Mouse (Mus musculus) liver, adult 2 months (tissue): Measurements from ENCODE around the gene Neurod1. TPM values are rescaled to one million over a fixed set of nuclear protein-coding genes. Genes with fewer than 3 reads are reported as not detected.

Experiments used
- DNase-seq: peaks from one replicate; pipeline ENCODE4 v3.0.0-alpha.2; 2011; ENCODE audit warnings: low read depth, low spot score; ENCODE audit errors: extremely low read depth
- H3K27ac ChIP-seq: fragments of 200-500 bp; replicated peaks from 2 replicates; pipeline ENCODE4 v1.5.1; 2012; ENCODE audit warnings: low read depth, mild to moderate bottlenecking, control low read depth, inconsistent platforms, low read length; ENCODE audit not compliant: insufficient read depth
- H3K27me3 ChIP-seq: fragments of 200-500 bp; 2 replicates; pipeline ENCODE4 v1.6.1; 2012; ENCODE audit warnings: mild to moderate bottlenecking, moderate library complexity, low read length, inconsistent platforms; ENCODE audit not compliant: control insufficient read depth, insufficient read depth
- H3K36me3 ChIP-seq: fragments of 200-500 bp; 2 replicates; pipeline ENCODE4 v1.6.1; 2012; ENCODE audit warnings: low read length, inconsistent platforms; ENCODE audit not compliant: control insufficient read depth, insufficient read depth
- H3K4me1 ChIP-seq: fragments of 200-500 bp; 2 replicates; pipeline ENCODE4 v1.6.1; 2011; ENCODE audit warnings: low read length; ENCODE audit not compliant: control insufficient read depth, insufficient read depth
- H3K4me3 ChIP-seq: fragments of 200-500 bp; 2 replicates; pipeline ENCODE4 v1.5.1; 2011; ENCODE audit warnings: low read depth, mild to moderate bottlenecking, control low read depth, low read length, moderate library complexity; ENCODE audit not compliant: insufficient read depth
- H3K79me2 ChIP-seq: fragments of 200-500 bp; 2 replicates; pipeline ENCODE4 v1.6.1; 2012; ENCODE audit warnings: inconsistent platforms, mild to moderate bottlenecking, low read length, moderate library complexity; ENCODE audit not compliant: control insufficient read depth, insufficient read depth
- H3K9ac ChIP-seq: fragments of 200-500 bp; 2 replicates; pipeline ENCODE4 v1.6.1; 2012; ENCODE audit warnings: low read depth, mild to moderate bottlenecking, control low read depth, inconsistent platforms, low read length
- CTCF ChIP-seq: fragments of 200-500 bp; IDR thresholded peaks from 2 replicates; pipeline ENCODE4 v1.5.1; 2011; ENCODE audit warnings: low read depth, low read length, control low read depth
- POLR2A ChIP-seq: fragments of 200-500 bp; IDR thresholded peaks from 2 replicates; pipeline ENCODE4 v1.6.1; 2011; ENCODE audit warnings: low read length, control low read depth; ENCODE audit not compliant: insufficient read depth; ENCODE audit errors: extremely low read depth
- WGBS: fragments of 180-500 bp; shearing (Covaris S2); methylation state at CpG from one replicate; pipeline ENCODE4 v1.1.7; 2018; 5-methylcytosine and 5-hydroxymethylcytosine counted together
- polyA plus RNA-seq: library from polyadenylated mRNA; depleted of rRNA; stranded (reverse); fragments of >200 nt; gene quantifications from 2 replicates; pipeline ENCODE4 v1.2.3, GENCODE M21; 2012
- total RNA-seq: library from RNA; depleted of rRNA; stranded (reverse); fragments of >200 nt; gene quantifications from 2 replicates; pipeline ENCODE4 v1.2.3, GENCODE M21; 2014

The Neurod1 gene
- total and polyA plus RNA-seq, 2 experiments = not detected

DNA sequence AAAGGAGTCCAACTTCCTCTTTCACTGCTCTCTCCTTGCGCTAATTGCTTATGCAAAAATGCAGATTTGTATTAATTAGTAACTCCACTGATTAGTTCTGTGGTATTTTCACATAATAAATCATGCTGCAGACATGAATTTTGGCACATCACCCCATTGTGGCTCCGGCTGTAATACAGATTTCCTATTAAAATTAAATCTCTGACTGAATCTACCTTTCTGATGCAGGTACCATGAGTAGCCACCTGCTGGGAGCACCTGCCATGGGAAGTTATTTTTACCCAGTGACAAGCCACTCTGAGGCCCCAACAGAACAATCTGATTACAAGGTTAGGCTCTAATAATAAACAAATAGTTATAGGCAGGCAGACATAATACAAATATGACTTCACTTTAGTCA is 5.3 kb upstream of the Neurod1 start:
- Histone ChIP-seq H3K9ac (no peak overlapping the region), H3K36me3 (no peaks in the 10 kb centered on the region), H3K4me1 (no peaks in the 10 kb centered on the region), H3K79me2 (no peaks in the 10 kb centered on the region), H3K27me3 (peaks cover 20% of the 10 kb centered on the region; the same call in 1 of the 2 replicates), H3K27ac (no peak overlapping the region), H3K4me3 (no peak overlapping the region)
- TF ChIP-seq CTCF (no peak), POLR2A (no peak)
- DNase-seq = no peak
- WGBS = 79% methylated on average over 2 of the region's 2 CpGs

GRCm38 (mm10) chr2:79460586-79460985 is 4.0 kb upstream of the Neurod1 start:
- 8% methylated on average over 2 of the region's 2 CpGs for WGBS

DNA sequence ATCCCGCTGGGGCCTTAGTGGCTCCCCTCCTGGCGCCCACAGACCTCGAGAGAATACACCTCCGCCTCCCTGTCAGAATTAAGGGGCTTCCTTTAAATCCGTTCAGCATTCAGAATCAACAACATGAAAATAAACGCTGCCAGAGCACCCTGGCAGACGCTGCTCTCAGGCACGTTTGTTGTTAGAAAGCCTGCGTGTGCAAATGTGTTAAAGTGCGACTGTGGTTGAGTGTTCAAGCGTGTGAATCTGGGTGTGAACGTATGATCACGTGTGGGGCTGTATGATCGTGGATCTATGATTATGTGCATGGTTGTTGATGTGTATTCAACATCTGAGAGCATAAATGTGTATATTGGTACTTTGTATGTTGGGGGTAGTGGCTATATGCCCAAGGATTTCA is 3.6 kb upstream of the Neurod1 start:
- Histone ChIP-seq H3K9ac (no peak overlapping the region), H3K4me1 (no peaks in the 10 kb centered on the region), H3K79me2 (no peaks in the 10 kb centered on the region), H3K27me3 (peaks cover 27% of the 10 kb centered on the region; the same call in 1 of the 2 replicates), H3K36me3 (no peaks in the 10 kb centered on the region), H3K27ac (no peak overlapping the region), H3K4me3 (no peak overlapping the region)
- TF ChIP-seq CTCF (no peak), POLR2A (no peak)
- 9% methylated on average over 14 of the region's 14 CpGs for WGBS
- DNase-seq = no peak

More at GRCm38 (mm10) chr2:79460586-79460985, 4.0 kb upstream of the Neurod1 start:
- no peak overlapping the region for H3K27ac ChIP-seq
- no peaks in the 10 kb centered on the region for H3K4me1 ChIP-seq
- no peak overlapping the region for H3K4me3 ChIP-seq
- no peaks in the 10 kb centered on the region for H3K36me3 ChIP-seq
- H3K9ac ChIP-seq = no peak overlapping the region
- TF ChIP-seq POLR2A (no peak), CTCF (no peak)
- H3K27me3 ChIP-seq = peaks cover 26% of the 10 kb centered on the region; the same call in 1 of the 2 replicates
- no peaks in the 10 kb centered on the region for H3K79me2 ChIP-seq
- DNase-seq = no peak

GRCm38 (mm10) chr2:79459061-79460045 is 2.8 kb upstream of the Neurod1 start:
- Histone ChIP-seq H3K9ac (no peak overlapping the region), H3K4me3 (no peak overlapping the region), H3K36me3 (no peaks in the 10 kb centered on the region), H3K27ac (no peak overlapping the region), H3K4me1 (no peaks in the 10 kb centered on the region), H3K79me2 (no peaks in the 10 kb centered on the region), H3K27me3 (peaks cover 28% of the 10 kb centered on the region; the same call in 1 of the 2 replicates)
- no peak for DNase-seq
- WGBS = 4% methylated on average over 44 of the region's 44 CpGs
- TF ChIP-seq CTCF (no peak), POLR2A (no peak)

GRCm38 (mm10) chr2:79457932-79458331 is 1.4 kb upstream of the Neurod1 start:
- peaks cover 28% of the 10 kb centered on the region; the same call in 1 of the 2 replicates for H3K27me3 ChIP-seq
- 22% methylated on average over 3 of the region's 3 CpGs for WGBS
- DNase-seq = no peak
- H3K9ac ChIP-seq = no peak overlapping the region
- H3K4me3 ChIP-seq = no peak overlapping the region
- no peaks in the 10 kb centered on the region for H3K79me2 ChIP-seq
- H3K36me3 ChIP-seq = no peaks in the 10 kb centered on the region
- TF ChIP-seq POLR2A (no peak), CTCF (no peak)
- H3K4me1 ChIP-seq = no peaks in the 10 kb centered on the region
- H3K27ac ChIP-seq = no peak overlapping the region
